8 mouse cellular contexts compared by ENCODE assay signal in genomic region chr19:4037788-4038232, GRCm38 (mm10). TPM values are rescaled to one million over a fixed set of nuclear protein-coding genes. Genes with fewer than 3 reads are reported as not detected.
DNase-seq lines count a peak whose midpoint lies in the region; ATAC-seq lines count a peak whose summit lies in the region.

TSS of gene Gstp1 (minus strand) at chr19:4037985.

- peaks cover 13% of the 10 kb centered on the region for H3K36me3 ChIP-seq in embryonic facial prominence, embryonic 10.5 days (replicated peaks)
- H3K36me3 ChIP-seq in intestine, embryonic 16.5 days (ENCODE audit: control insufficient read depth, insufficient read depth, low read length) = 0 out of 2 replicates have a peak, but pooled peaks cover 2% of the 10 kb centered on the region

- intact Hi-C loops in left cerebral cortex, postnatal 25 days (cut with DNase I) = no loop called here

- H3K27ac ChIP-seq in embryonic facial prominence, embryonic 10.5 days (replicated peaks) = peak within 1 kb of the TSS; percentile 92
- peak within 1 kb of the TSS; percentile 84 for H3K27ac ChIP-seq in intestine, embryonic 16.5 days (ENCODE audit: low read length)

- H3K4me3 ChIP-seq in embryonic facial prominence, embryonic 10.5 days = peak within 1 kb of the TSS; percentile 73
- peak within 1 kb of the TSS; percentile 72 for H3K4me3 ChIP-seq in intestine, embryonic 16.5 days (ENCODE audit: low read length)

- 0% methylated on average over 26 of the region's 26 CpGs for WGBS in embryonic facial prominence, embryonic 10.5 days
- under 1% methylated on average over 26 of the region's 26 CpGs for WGBS in intestine, embryonic 16.5 days

- ATAC-seq in intestine, embryonic 16.5 days = peak; percentile 78

- no peaks in the 10 kb centered on the region for H3K27me3 ChIP-seq in embryonic facial prominence, embryonic 10.5 days (replicated peaks; ENCODE audit: low read depth, poor library complexity, severe bottlenecking)
- H3K27me3 ChIP-seq in intestine, embryonic 16.5 days (replicated peaks; ENCODE audit: control insufficient read depth, insufficient read depth, low read length) = no peaks in the 10 kb centered on the region

- peak within 1 kb of the TSS; percentile 86 for H3K9ac ChIP-seq in intestine, embryonic 16.5 days (ENCODE audit: low read depth, low read length)

- peak; percentile 93 for DNase-seq in adrenal gland, postnatal 10 days
- DNase-seq in embryonic facial prominence, embryonic 10.5 days (ENCODE audit: low spot score) = peak; percentile 87
- DNase-seq in gonadal fat pad, adult 2 months (ENCODE audit: low read depth) = no peak
- peak; percentile 86 to 91 for DNase-seq in left cerebral cortex, postnatal 25 days (ENCODE audit: low spot score in 2 of 2)
- peak; percentile 91 for DNase-seq in mesoderm, embryonic 11.5 days (ENCODE audit: low read depth, low spot score)
- peak; percentile 81 to 87 for DNase-seq in right cerebral cortex, postnatal 36 days (ENCODE audit: low spot score in 2 of 2)
- DNase-seq in urinary bladder, postnatal 4 days (ENCODE audit: low spot score in 2 of 2) = peak; percentile 85 to 86

- peaks cover 27% of the 10 kb centered on the region for H3K4me1 ChIP-seq in embryonic facial prominence, embryonic 10.5 days
- H3K4me1 ChIP-seq in intestine, embryonic 16.5 days (ENCODE audit: control insufficient read depth, insufficient read depth, low read length) = peaks cover 16% of the 10 kb centered on the region

- peak within 1 kb of the TSS; percentile 80 for H3K4me2 ChIP-seq in intestine, embryonic 16.5 days (ENCODE audit: low read depth, low read length)

- H3K9me3 ChIP-seq in embryonic facial prominence, embryonic 10.5 days = no peaks in the 10 kb centered on the region
- no peaks in the 10 kb centered on the region for H3K9me3 ChIP-seq in intestine, embryonic 16.5 days (ENCODE audit: control insufficient read depth, low read length)

RNA-seq across cellular contexts. Expression of gene Gstp1, which starts in this region (rescaled TPM):
- 100 to 1,000 TPM; 270 to 316 TPM for total RNA-seq in adrenal gland, postnatal 10 days (2021)
- 456 and 458 TPM in 2 replicates for polyA plus RNA-seq in embryonic facial prominence, embryonic 10.5 days (2016; fragmentation: Nextera tagmentation; extraction: Ambion mirVana)
- 787 and 813 TPM in 2 replicates for polyA plus RNA-seq in gonadal fat pad, adult 2 months (2012; rRNA removed)
- 1,107 and 1,114 TPM in 2 replicates for polyA plus RNA-seq in intestine, embryonic 16.5 days (2015; fragmentation: Nextera tagmentation; extraction: Ambion mirVana)
- 100 to 1,000 TPM; 266 to 294 TPM for total RNA-seq in left cerebral cortex, postnatal 25 days (2021)
